Mouse (Mus musculus) heart, embryonic 11.5 days (tissue): ENCODE measurements around the gene Rarg. TPM values are rescaled to one million over a fixed set of nuclear protein-coding genes. Genes with fewer than 3 reads are reported as not detected.

Experiments used
- ATAC-seq: fragments of 200-750 bp; cut with Nextera tagmentation; replicated peaks from 2 replicates; pipeline ENCODE4 v1.8.0; 2017; ENCODE audit warnings: moderate library complexity; ENCODE audit not compliant: insufficient number of reproducible peaks, low FRiP score, low TSS enrichment
- H3K27ac ChIP-seq: fragments of 300-500 bp; sonication (generic); 2 replicates; pipeline ENCODE4 v1.5.1; 2014; ENCODE audit warnings: mild to moderate bottlenecking, low read depth, low read length
- H3K27me3 ChIP-seq: fragments of 300-500 bp; sonication (generic); 2 replicates; pipeline ENCODE4 v1.6.1; 2014; ENCODE audit warnings: mild to moderate bottlenecking, low read length, mixed read lengths; ENCODE audit not compliant: control insufficient read depth, insufficient read depth
- H3K36me3 ChIP-seq: fragments of 300-500 bp; sonication (generic); 2 replicates; pipeline ENCODE4 v1.6.1; 2014; ENCODE audit warnings: mild to moderate bottlenecking, low read length, moderate library complexity, mixed read lengths; ENCODE audit not compliant: control insufficient read depth, insufficient read depth
- H3K4me1 ChIP-seq: fragments of 300-500 bp; sonication (generic); 2 replicates; pipeline ENCODE4 v1.6.1; 2014; ENCODE audit warnings: low read length; ENCODE audit not compliant: control insufficient read depth, insufficient read depth
- H3K4me2 ChIP-seq: fragments of 300-500 bp; sonication (generic); 2 replicates; pipeline ENCODE4 v1.6.1; 2014; ENCODE audit warnings: mild to moderate bottlenecking, moderate library complexity
- H3K4me3 ChIP-seq: fragments of 300-500 bp; sonication (generic); 2 replicates; pipeline ENCODE4 v1.5.1; 2014; ENCODE audit warnings: low read depth, low read length
- H3K9ac ChIP-seq: fragments of 300-500 bp; sonication (generic); 2 replicates; pipeline ENCODE4 v1.6.1; 2014; ENCODE audit warnings: mild to moderate bottlenecking, low read depth, low read length, moderate library complexity
- H3K9me3 ChIP-seq: fragments of 300-500 bp; sonication (generic); replicated peaks from 2 replicates; pipeline ENCODE4 v1.6.1; 2016; ENCODE audit warnings: low read length; ENCODE audit not compliant: control insufficient read depth
- whole genome bisulfite sequencing: fragments of 180-500 bp; shearing (Covaris S2); extraction: QIAGEN DNeasy Blood & Tissue Kit; methylation state at CpG from one replicate; pipeline ENCODE4 v1.1.7; 2014; ENCODE audit not compliant: insufficient replicate concordance; 5-methylcytosine and 5-hydroxymethylcytosine counted together
- polyA plus RNA-seq: library from polyadenylated mRNA; unstranded; fragments of >200 nt; fragmentation: Nextera tagmentation; extraction: Ambion mirVana; gene quantifications from 2 replicates; pipeline ENCODE4 v1.2.1, GENCODE M21; 2014

The Rarg gene
- polyA plus RNA-seq, 1 experiment from 2014 or later, result 11.2 TPM

DNA sequence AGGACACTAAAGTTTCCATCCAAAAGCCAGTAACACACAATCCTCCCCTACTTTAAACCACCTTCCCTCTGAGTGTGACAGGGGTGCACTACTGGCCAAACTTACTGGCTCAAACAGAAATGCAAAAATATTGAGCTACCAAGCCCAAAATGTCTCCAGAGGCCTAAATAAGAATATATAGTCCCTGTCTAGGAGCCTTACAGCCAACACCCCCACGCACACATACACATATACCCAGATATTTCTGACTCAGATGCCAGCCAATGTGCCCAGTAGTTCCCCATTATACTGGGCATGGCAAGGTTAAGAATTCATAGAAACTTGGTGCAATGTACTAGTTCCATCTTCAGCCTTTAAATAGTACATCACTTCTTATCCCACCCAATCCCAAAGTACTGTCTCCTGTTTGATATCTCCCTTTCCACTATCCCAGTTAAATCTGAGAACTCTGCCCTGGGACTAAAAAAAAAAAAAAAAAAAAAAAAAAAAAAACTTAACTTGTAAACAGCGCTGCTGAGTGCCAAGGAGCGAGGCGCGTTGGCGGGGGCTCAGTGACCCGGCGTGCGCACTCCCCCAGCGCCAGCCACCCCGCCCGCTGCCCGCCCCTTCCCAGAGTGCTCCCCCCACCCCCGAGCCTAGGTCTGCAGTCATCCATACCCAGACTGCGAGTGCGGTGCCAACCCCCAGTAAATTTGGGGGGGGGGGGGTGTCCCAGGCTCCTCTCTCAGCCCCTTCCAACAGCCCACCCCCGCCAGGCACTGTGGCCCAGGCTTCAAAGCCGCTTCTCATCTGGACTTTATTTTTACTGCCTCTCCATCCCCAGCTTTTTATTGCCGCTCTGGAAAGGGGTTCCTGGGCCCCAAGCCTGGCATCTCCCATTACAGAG is 12.8 kb downstream of the Rarg start:
- peak overlapping the region; percentile 61 for H3K9ac ChIP-seq
- H3K27ac ChIP-seq, result no peak overlapping the region
- H3K4me3 ChIP-seq, result peak overlapping the region; percentile 59
- peak overlapping the region; percentile 93 for H3K4me2 ChIP-seq
- no peak for ATAC-seq
- no peaks in the 10 kb centered on the region for H3K9me3 ChIP-seq
- peaks cover 37% of the 10 kb centered on the region for H3K4me1 ChIP-seq
- no peaks in the 10 kb centered on the region for H3K36me3 ChIP-seq
- WGBS, result 9% methylated on average over 19 of the region's 19 CpGs
- H3K27me3 ChIP-seq, result peaks cover 57% of the 10 kb centered on the region

DNA sequence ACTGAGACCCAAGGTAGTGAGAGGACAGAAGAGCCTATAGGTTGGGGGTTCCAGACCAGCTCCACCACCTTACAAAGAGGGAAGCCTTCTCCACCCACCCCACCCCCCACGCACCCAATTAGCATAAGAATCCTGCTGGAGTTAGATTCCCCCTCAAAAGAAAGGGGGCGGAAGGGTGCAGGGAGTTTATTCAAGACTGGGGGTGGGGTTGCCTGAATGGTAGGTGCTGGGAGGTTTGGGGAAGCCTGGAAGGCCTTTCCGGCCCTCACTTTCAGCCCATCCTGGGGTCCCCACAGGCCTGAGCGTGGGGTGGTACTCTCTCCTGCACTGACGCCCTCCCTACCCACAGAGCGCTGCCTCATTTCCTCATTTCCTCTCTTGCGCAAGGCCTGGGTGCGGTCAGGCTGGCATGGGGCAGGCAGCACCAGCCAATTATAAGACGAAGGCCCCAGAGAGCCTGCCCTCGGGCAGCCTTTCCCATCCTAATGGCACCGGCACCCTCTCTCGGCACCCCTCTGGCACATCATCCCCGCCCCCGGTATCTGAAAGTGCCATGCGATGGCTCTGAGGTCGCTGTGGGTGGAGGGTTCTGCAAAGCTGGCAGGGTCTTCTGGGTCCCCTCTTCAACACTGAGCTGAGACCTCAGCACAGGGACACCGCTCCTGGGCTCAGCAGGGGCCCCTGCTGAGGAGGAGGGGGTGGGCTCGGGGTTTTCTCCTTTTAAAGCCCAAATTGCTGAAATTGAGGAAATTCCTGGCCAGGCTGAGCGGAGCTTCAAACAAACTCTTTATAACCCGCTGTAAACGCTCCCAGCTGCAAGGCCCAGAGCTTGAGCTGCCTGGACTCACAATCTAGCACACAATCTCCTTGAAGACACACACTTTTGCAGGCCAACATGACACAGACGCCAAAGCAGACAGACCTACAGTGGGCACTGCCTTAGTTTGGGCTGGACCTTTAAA is 13.8 kb downstream of the Rarg start:
- no peaks in the 10 kb centered on the region for H3K36me3 ChIP-seq
- H3K4me3 ChIP-seq, result peak overlapping the region; percentile 15
- H3K9ac ChIP-seq, result no peak overlapping the region
- no peak for ATAC-seq
- H3K27me3 ChIP-seq, result peaks cover 58% of the 10 kb centered on the region
- H3K27ac ChIP-seq, result no peak overlapping the region
- peaks cover 33% of the 10 kb centered on the region for H3K4me1 ChIP-seq
- no peaks in the 10 kb centered on the region for H3K9me3 ChIP-seq
- WGBS, result 23% methylated on average over 22 of the region's 22 CpGs
- peak overlapping the region; percentile 93 for H3K4me2 ChIP-seq

DNA sequence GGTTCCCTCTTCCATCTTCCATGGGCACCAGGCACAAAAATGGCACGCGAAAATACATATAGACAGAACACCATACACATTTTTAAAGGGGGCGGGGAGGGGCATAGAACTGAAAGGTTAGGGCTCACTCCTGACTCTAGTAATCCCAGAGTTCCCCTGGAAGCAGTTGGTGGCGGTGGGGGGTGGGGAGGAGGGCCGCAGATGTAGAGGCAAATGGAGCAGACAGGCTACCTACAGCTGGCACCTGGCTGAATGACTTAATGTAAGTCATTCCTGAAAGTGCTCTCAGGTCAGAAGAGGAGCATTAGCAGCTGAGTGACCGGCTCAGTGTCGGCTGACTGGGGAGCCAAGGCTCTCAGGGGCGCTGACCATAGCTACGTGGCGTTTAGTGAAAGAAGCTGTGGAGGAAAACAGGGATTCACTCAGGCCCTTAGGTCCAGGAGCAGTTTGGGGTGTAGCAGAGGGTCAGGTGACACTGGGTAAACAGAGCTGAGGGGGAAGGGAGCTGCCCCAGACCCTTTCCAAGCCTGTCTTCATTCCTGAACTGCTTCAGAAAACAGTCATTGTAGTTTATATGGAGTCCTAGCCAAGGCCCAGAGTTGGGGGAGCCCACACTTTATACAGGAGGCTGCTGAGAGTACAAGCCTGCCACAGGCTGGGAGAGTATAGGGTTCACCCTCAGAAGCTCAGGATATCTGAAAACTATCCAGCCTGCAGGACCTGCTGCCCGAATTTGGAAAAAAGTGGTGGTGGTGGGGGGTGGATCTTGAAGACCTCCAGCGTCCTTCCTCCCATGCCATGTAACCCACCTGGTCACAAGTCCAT is 14.7 kb downstream of the Rarg start:
- no peak overlapping the region for H3K27ac ChIP-seq

DNA sequence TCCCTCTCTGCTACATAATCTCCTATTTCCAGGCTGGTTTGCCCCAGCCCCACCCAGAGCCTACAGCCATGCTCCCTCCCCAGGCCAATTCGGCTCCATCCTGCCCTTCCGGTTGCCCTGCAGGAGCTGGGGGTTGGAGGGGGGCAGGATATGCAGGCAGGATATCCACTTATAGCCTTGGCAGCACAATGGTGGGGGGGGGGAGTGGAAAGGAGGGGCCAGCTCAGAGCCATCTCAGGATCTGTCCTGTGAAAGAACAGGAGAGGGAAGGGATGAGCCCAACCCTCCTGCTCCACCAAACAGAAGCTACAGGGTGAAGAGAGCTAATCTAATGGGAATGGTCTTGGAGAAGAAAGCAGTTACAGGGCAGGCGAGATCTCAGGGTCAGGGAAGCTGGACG is 16.7 kb downstream of the Rarg start:
- WGBS, result 65% methylated on average over 4 of the region's 4 CpGs
- no peaks in the 10 kb centered on the region for H3K36me3 ChIP-seq
- H3K9ac ChIP-seq, result no peak overlapping the region
- ATAC-seq, result no peak
- no peak overlapping the region for H3K27ac ChIP-seq
- peaks cover 45% of the 10 kb centered on the region for H3K27me3 ChIP-seq
- H3K4me2 ChIP-seq, result no peak overlapping the region
- H3K4me1 ChIP-seq, result peaks cover 22% of the 10 kb centered on the region
- no peak overlapping the region for H3K4me3 ChIP-seq
- H3K9me3 ChIP-seq, result no peaks in the 10 kb centered on the region

More for the DNA sequence above, 14.7 kb downstream of the Rarg start:
- no peaks in the 10 kb centered on the region for H3K36me3 ChIP-seq
- H3K4me1 ChIP-seq, result peaks cover 29% of the 10 kb centered on the region
- H3K9me3 ChIP-seq, result no peaks in the 10 kb centered on the region
- no peak for ATAC-seq
- peaks cover 55% of the 10 kb centered on the region for H3K27me3 ChIP-seq
- 34% methylated on average over 12 of the region's 12 CpGs for WGBS
- H3K4me2 ChIP-seq, result no peak overlapping the region
- H3K4me3 ChIP-seq, result no peak overlapping the region
- no peak overlapping the region for H3K9ac ChIP-seq

DNA sequence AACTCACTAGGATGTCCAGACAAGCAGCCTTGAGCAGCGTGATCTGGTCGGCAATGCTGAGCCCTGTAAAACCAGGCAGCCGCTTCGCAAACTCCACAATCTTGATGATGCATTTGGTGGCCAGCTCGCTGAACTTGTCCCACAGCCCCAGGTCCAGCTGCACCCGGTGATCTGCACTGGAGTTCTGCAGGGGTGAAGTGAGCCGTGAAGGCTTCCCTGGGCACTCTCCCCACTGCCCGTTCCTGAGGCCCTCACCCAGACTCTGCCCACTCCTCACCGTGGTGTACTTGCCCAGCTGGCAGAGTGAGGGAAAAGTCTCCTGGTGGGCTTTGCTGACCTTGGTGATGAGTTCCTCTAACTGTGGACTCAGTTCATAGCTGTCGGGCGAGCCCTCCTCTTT is 17.5 kb downstream of the Rarg start:
- Histone ChIP-seq H3K4me3 (no peak overlapping the region), H3K4me2 (no peak overlapping the region), H3K27ac (no peak overlapping the region), H3K9me3 (no peaks in the 10 kb centered on the region), H3K27me3 (peaks cover 38% of the 10 kb centered on the region), H3K9ac (no peak overlapping the region), H3K4me1 (peaks cover 27% of the 10 kb centered on the region), H3K36me3 (no peaks in the 10 kb centered on the region)
- 64% methylated on average over 11 of the region's 11 CpGs for WGBS
- ATAC-seq, result no peak

DNA sequence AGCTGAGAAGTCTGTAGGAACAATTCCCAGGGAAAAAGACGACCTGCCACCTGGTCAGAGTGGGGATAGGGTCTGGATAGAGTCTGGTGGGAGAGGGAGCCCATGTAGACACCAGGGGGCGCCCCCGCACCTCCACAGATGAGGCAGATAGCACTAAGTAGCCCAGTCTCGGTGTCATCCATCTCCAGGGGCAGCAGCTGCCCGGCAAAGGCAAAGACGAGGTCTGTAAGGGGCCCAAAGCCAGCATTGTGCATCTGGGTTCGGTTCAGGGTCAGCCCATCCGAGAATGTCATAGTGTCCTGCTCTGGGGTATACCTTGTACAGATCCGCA is 18.1 kb downstream of the Rarg start:
- no peaks in the 10 kb centered on the region for H3K9me3 ChIP-seq
- H3K9ac ChIP-seq, result no peak overlapping the region
- peaks cover 25% of the 10 kb centered on the region for H3K4me1 ChIP-seq
- H3K27me3 ChIP-seq, result peaks cover 31% of the 10 kb centered on the region
- 12% methylated on average over 9 of the region's 9 CpGs for WGBS
- H3K4me2 ChIP-seq, result no peak overlapping the region
- no peak overlapping the region for H3K27ac ChIP-seq
- no peak overlapping the region for H3K4me3 ChIP-seq
- no peak; the same call in 1 of the 2 replicates for ATAC-seq
- no peaks in the 10 kb centered on the region for H3K36me3 ChIP-seq

DNA sequence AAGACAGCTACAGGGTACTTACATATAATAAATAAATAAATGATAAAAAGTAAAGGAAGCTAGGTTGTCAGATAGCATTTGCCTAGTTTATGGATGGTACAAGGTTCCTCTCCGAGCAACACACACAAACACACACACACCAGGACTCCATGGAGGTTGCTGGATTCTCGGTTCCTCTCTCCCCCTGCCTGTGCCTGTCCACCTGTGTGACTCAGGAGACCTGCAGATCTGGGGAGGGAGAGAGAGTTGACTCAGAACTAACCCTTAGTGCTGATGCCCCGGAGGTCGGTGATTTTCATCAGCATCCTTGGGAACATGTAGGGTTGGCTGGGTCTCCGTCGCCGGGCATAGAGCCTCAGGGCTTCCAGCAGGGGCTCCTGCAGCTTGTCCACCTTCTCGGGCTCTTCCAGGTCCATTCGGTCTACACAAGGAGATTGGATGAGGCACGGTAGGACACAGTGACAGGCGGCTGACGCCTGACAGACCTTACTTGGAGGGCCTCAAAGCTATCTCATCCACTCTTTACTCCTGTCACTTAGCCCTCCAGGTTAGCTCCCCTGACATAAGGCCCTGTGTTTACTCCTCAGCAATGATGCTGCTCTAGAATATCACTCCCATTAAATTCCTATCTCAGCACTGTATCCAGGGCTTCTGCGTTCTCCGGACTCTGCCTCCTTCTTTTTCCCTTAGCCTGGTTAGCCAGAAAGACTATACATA is 18.6 kb downstream of the Rarg start:
- Histone ChIP-seq H3K4me3 (no peak overlapping the region), H3K4me2 (no peak overlapping the region), H3K27ac (no peak overlapping the region), H3K36me3 (no peaks in the 10 kb centered on the region), H3K4me1 (peaks cover 20% of the 10 kb centered on the region), H3K27me3 (peaks cover 26% of the 10 kb centered on the region), H3K9ac (no peak overlapping the region), H3K9me3 (no peaks in the 10 kb centered on the region)
- 77% methylated on average over 14 of the region's 14 CpGs for WGBS
- ATAC-seq, result no peak
